Mouse (Mus musculus): ENCODE measurements around the gene Fam189a1. TPM values are rescaled to one million over a fixed set of nuclear protein-coding genes. Genes with fewer than 3 reads are reported as not detected.
A peak's percentile ranks its signal among the peaks of the same experiment; 100 is the strongest.

The Fam189a1 gene
- total and polyA plus RNA-seq, 3 experiments: not detected

DNA sequence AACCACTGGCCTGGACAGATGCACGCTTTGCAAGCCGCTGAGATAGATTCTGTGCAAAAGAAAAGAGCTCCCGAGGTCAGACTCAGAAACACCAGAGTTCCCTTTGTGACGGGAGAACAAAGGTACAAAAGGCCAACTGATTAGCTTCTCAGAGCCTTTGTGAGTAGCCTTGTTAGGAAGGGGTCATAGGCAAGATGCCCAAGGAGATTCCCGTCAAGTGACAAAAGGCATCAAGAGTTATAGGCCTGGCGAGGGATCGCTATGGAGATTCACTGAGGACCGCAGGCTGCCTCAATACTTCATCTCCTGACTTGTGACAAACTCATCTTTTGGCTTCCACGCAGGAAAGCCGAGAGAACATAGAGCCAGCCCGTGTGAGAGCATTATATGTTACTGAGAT lies 417.2 kb downstream of the Fam189a1 start:
- H3K27ac ChIP-seq (ENCODE audit: control insufficient read depth, low read depth, low read length): no peak overlapping the region
- H3K9me3 ChIP-seq (replicated peaks; ENCODE audit: insufficient read depth, low read length): no peaks in the 10 kb centered on the region

DNA sequence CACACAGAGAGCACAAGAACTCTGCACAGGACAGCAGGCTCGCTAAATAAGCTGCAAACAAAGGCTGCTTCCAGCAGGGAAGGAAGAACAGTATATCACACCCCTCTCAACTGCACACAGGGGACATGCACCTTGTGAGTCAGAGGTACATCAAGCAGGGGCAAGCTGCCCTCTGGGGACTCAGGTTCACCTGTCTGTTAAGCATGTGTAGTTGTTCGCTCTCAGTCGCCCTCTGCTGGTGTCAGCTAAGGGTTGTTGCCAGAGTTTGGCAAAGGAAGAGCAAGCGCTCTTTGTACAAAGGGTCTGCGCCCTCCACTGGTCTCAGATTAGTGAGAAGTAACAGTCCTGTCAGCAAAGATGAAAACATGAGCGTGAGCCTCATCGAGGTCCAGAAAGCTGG lies 426.6 kb downstream of the Fam189a1 start:
- no peak overlapping the region for H3K27ac ChIP-seq (ENCODE audit: control insufficient read depth, low read depth, low read length)
- TF ChIP-seq E2F4 (IDR thresholded peaks at IDR 0.05; ENCODE audit: borderline replicate concordance, low read depth, low read length): no peak
- no peak for TF ChIP-seq NELFE (IDR thresholded peaks at IDR 0.05; ENCODE audit: low read depth, low read length)
- TF ChIP-seq CTCF (IDR thresholded peaks at IDR 0.05 in 2 of 3, conservative IDR thresholded peaks at IDR 0.05 in 1 of 3; ENCODE audit: control insufficient read depth in 1 of 3, insufficient read depth in 1 of 3, low read depth in 2 of 3, low read length in 3 of 3, poor library complexity in 1 of 3, severe bottlenecking in 1 of 3): peak in 2 of 3 experiments; percentile 2 to 23; a peak in 1 of 6 replicates
- TF ChIP-seq MAFK (IDR thresholded peaks at IDR 0.05; ENCODE audit: borderline replicate concordance, low read depth, low read length): no peak
- TF ChIP-seq USF2 (IDR thresholded peaks at IDR 0.05; ENCODE audit: borderline replicate concordance in 1 of 2, insufficient read depth in 1 of 2, low read depth in 1 of 2, low read length in 2 of 2): no peak
- TF ChIP-seq BHLHE40 (IDR thresholded peaks at IDR 0.05; ENCODE audit: borderline replicate concordance, low read depth, low read length): no peak
- no peak for TF ChIP-seq TAL1 (IDR thresholded peaks at IDR 0.05; ENCODE audit: low read length)
- TF ChIP-seq ZNF384 (IDR thresholded peaks at IDR 0.05; ENCODE audit: low read depth, low read length): no peak
- no peaks in the 10 kb centered on the region for H3K4me1 ChIP-seq (ENCODE audit: control insufficient read depth in 1 of 2, insufficient read depth in 2 of 2, low read length in 2 of 2)
- peak; percentile 5 for DNase-seq (ENCODE audit: low read depth, low spot score)
- no peak overlapping the region for H3K4me3 ChIP-seq (ENCODE audit: control insufficient read depth in 1 of 2, insufficient read depth in 1 of 2, low read depth in 2 of 2, low read length in 2 of 2)
- H3K79me2 ChIP-seq (ENCODE audit: control insufficient read depth, insufficient read depth, low read length, poor library complexity): no peaks in the 10 kb centered on the region
- H3K9me3 ChIP-seq (replicated peaks; ENCODE audit: insufficient read depth, low read length): no peaks in the 10 kb centered on the region
- H3K9ac ChIP-seq (ENCODE audit: control insufficient read depth, low read depth, low read length, poor library complexity, severe bottlenecking): no peak overlapping the region
- no peaks in the 10 kb centered on the region for H3K36me3 ChIP-seq (ENCODE audit: control insufficient read depth in 1 of 2, insufficient read depth in 2 of 2, low read length in 2 of 2)
- no peaks in the 10 kb centered on the region for H3K27me3 ChIP-seq (ENCODE audit: control insufficient read depth in 1 of 2, insufficient read depth in 2 of 2, low read length in 2 of 2)

More for the DNA sequence above, 417.2 kb downstream of the Fam189a1 start:
- no peaks in the 10 kb centered on the region for H3K79me2 ChIP-seq (ENCODE audit: control insufficient read depth, insufficient read depth, low read length, poor library complexity)
- no peak overlapping the region for H3K4me3 ChIP-seq (ENCODE audit: control insufficient read depth in 1 of 2, insufficient read depth in 1 of 2, low read depth in 2 of 2, low read length in 2 of 2)
- no peaks in the 10 kb centered on the region for H3K27me3 ChIP-seq (ENCODE audit: control insufficient read depth in 1 of 2, insufficient read depth in 2 of 2, low read length in 2 of 2)
- H3K36me3 ChIP-seq (ENCODE audit: control insufficient read depth in 1 of 2, insufficient read depth in 2 of 2, low read length in 2 of 2): no peaks in the 10 kb centered on the region
- TF ChIP-seq UBTF (IDR thresholded peaks at IDR 0.05; ENCODE audit: borderline replicate concordance, insufficient read depth, low read depth, low read length): no peak
- TF ChIP-seq ZKSCAN1 (IDR thresholded peaks at IDR 0.05; ENCODE audit: low read depth, low read length): no peak
- TF ChIP-seq TCF12 (IDR thresholded peaks at IDR 0.05; ENCODE audit: low read depth, low read length): no peak
- no peak for TF ChIP-seq POLR2AphosphoS5 (IDR thresholded peaks at IDR 0.05; ENCODE audit: borderline replicate concordance, low read depth, low read length)
- TF ChIP-seq JUND (IDR thresholded peaks at IDR 0.05; ENCODE audit: low read depth, low read length): no peak
- TF ChIP-seq E2F4 (IDR thresholded peaks at IDR 0.05; ENCODE audit: borderline replicate concordance, low read depth, low read length): no peak
- TF ChIP-seq ZC3H11A (IDR thresholded peaks at IDR 0.05; ENCODE audit: low read depth, low read length): no peak
- no peak for TF ChIP-seq NELFE (IDR thresholded peaks at IDR 0.05; ENCODE audit: low read depth, low read length)
- no peak for TF ChIP-seq RAD21 (IDR thresholded peaks at IDR 0.05; ENCODE audit: low read depth, low read length)
- DNase-seq (ENCODE audit: low read depth, low spot score): no peak
- H3K9ac ChIP-seq (ENCODE audit: control insufficient read depth, low read depth, low read length, poor library complexity, severe bottlenecking): no peak overlapping the region
- H3K4me1 ChIP-seq (ENCODE audit: control insufficient read depth in 1 of 2, insufficient read depth in 2 of 2, low read length in 2 of 2): no peaks in the 10 kb centered on the region
